Mouse (Mus musculus) erythroblast, adult 5-6 weeks (primary cell): ENCODE measurements at regions not wholly inside any gene's neighbourhood (a gene's known extent, or its start where the extent isn't known, plus 50 kb on each side); places are given as distances from the start of the nearest gene placed in this dataset.

Experiments
- ATAC-seq: replicated peaks from 2 replicates; pipeline ENCODE4 v1.8.0; 2016; ENCODE audit warnings: moderate number of reproducible peaks, mild to moderate bottlenecking, moderate TSS enrichment, inconsistent platforms; ENCODE audit not compliant: poor library complexity, low FRiP score, severe bottlenecking

DNA sequence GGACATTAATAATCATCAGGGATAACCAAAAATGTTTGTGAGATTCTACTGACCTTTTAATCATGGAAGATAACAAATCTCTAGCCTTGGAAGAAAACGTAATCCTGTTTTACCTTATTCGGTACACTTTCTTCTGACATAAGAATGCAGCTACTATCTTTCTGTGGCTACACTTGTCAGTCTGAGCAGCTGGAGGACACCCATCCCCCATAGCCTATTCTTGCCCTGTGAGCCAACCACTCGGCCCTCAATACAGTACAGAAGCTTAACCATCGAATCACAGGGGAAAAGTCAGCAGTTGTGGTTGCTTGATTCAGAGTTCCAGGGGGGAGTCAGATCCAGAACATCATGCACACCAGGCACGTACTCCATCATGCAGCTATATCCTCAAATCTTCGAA, 74.9 kb upstream of the Cited2 start:
- ATAC-seq, result no peak

DNA sequence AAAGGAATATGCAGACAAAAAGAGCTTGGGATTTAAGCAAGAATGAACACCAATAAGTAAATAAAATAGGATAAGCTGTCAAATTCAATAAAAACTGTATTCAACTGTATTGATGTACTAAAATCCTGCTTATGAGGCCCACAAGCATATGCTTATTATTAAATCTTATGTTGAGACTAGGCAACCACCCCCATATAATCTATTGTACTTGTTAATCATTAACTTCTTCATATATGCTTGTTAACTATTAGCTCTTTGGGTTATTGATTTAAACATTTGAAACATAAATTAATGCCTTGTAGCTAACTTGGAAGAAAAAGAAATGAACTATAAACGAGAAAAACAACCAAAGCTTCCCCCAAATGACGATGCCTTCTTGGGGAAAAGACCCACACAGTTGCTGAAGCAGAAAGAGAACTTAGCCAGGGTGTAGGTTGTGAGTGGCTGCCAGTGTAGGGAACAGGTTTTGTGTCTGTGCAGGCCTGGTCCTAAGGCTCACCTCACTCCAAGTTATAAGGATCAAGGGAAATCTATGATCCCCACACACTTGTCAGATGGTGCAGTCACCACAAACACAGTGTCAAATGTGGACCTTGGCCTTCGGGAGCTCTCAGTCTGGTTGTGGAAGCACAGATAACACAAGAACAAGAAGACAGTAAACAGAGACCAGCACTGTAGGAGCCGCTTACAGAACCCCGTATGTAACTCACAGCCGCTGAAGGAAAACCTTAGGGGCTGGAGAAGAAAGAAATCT, 71.8 kb upstream of the Cited2 start:
- no peak for ATAC-seq

DNA sequence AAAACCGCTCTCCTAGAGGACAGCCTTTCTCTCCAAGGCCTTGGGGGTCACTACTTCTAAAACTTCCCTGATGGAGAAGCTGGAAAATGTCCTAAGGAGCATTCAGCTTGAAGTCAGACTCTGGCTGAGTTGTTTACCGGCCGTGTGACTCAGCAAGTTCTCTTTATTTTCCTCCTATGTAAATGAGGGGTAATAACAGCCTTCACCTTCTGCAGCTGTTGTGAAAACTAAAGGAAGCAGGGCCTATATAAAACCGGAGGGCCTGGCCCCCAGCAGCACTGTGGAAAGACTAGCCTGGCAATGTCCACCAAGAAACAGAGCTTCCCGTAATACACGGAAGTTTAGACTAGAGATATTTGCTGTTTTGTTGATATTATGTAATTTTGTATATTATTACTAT, 69.7 kb upstream of the Cited2 start:
- ATAC-seq, result no peak

DNA sequence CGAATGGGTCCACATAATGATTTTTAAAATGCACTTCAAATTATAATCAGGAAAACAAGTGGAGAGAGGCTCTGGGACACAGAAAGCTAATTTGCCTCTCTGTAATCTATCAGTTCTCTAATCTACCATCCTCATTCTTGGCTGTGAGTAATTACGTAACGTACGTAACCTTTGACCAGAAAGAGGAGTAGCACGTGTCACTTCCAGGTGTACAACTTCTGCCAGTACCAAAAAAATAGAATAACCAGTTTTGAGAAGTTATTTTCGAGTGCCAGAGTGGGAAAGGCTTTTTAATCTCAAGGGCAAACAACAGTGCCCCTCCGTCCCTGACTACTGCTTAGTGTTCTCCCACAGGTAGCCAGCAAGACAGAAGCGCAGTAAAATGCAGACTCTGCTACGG, 69.2 kb upstream of the Cited2 start:
- no peak for ATAC-seq

DNA sequence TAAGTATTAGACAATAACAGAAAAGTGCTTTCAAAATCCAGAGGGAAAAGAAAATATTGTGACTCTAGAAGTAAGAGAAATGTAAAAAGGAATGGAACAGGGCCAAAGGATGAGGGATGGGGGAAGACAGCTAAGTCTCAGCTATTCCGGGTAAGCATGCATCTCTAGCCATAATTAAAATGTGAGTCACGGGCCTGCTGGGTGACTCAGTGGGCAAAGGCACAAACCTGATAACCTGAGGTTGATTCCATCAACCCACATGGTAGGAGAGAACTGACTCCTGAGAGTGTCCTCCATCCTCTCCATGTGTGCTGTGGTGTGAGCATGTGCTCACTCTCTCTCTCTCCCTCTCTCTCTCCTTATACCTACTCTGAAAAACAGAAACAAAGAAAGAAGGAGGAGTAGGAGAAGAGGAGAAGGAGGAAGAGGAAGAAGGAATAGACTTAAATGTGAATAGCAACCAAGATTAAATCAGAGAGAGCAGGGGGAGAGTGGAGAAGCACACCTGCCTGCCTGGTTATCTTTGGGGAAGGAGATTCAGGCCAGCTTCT, 68.6 kb upstream of the Cited2 start:
- no peak for ATAC-seq

DNA sequence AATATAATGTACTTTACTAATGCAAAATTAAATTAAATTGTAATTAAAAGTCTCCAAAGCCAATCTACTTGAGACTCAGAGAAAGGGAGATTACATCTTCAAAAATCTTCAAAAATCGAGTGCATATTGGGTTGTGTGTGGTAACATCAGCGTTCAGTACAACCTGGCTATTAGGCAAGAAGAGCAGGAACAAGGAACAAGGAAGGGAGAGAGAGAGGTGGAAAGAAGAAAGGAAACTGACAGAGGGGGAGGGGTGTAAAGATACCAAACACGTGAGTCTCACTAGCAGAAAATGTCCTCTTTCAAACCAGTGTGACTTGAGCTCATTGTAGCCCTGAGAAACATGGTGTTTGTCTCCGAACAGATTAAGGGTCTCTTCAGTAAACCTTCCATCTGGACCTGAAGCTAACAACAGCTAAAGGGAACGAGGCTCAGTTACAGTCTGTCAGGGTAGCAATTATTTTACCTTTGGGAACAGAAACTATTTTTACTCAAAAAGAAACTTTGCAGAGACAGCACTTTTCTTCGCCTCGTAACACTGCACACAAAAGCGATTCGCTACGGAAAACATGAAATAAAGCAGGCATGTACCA, 67.5 kb upstream of the Cited2 start:
- no peak for ATAC-seq

DNA sequence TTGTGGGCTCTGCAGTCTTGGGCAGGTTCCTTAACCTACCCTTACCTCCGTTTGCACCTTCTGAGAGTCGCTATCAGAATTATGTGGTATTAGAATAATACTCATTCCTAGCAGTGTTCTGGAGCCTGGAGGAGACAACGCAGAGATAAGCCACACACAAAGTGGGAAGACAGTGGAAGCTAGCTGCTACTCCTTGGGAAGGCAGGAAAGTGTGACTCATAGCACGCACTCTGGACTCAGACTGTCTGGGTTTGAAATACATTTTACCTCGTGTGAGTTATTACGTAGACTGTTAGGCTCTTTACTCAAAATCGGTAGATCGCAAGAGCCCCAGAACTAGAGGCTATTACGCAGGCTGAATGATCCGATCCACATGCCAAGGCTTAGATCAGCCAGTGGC, 66.7 kb upstream of the Cited2 start:
- no peak for ATAC-seq

DNA sequence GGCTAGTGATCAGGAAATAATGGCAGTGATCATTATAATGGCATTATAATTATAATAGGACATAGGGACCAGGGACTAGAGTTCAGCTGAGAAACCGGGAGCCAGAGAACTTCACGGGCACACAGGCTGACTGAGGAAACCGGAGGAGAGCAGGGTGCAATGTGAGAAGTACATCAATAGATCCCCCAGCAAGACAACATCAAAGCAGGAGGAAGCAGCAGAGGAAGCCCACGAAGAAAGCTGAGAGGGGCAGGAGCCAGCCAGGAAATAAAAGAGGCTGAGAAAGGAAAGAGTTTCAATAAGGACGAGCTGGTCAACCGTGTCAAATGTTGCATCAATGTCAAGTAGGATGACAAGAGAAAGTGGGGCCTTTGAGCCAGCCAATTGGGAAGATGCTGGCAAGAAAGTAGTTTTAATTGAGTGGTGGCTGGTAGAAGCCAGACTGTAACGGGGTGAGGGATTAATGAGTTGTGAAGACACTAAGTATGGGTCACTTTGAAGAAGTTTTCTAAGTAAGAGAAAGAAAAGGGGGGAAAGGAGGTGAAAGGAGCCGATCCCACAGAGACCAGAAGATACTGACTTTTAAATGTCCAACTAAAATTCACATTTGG, 66.0 kb upstream of the Cited2 start:
- no peak for ATAC-seq

DNA sequence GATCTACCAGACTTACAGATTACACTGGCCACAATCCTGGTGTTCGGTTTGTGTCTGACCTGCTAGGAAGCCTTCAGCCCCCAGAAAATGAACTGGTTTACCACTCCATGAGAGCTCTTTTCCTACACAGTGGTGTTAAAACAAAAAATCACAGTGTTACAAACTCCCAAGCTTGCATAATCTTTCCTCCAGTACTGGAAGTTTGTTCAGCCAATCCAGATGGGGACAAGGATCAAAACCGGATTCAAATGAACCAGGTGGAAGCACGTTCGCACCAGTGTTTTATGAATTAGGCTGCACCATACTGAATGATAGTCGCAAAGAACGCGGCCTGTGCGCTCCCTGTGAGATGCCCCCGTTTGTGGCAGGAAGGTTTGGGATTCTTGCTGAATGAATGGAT, 63.4 kb upstream of the Cited2 start:
- ATAC-seq, result no peak

DNA sequence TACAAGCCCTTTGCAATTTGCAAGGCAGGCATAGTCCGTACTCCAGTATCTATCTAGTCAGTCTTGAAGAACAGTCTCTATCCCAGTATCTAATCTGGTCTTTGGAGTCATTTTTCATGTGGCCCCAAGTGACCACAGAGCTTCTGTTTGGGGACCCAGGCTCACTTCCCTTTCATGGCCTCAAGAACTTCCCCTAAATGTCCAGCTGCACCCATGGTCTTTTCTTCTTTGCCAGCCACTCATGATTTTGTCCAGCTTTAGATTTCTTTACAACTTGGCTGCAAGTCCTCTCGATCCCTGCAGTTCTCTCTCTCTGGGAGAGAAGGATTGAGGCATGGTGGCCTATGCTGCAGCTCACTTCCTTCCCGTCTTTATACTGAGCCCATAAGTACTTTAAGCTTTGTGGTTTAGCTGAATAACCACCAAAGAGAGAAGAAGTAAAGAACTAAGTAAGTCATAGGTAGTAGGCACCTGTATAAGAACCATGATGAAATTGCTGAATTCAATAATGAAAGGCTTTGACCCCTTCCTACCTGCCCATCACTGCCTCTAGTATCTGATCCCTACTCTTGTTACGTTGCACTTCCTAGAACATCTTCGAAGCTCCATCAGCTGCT, 62.1 kb upstream of the Cited2 start:
- no peak for ATAC-seq

DNA sequence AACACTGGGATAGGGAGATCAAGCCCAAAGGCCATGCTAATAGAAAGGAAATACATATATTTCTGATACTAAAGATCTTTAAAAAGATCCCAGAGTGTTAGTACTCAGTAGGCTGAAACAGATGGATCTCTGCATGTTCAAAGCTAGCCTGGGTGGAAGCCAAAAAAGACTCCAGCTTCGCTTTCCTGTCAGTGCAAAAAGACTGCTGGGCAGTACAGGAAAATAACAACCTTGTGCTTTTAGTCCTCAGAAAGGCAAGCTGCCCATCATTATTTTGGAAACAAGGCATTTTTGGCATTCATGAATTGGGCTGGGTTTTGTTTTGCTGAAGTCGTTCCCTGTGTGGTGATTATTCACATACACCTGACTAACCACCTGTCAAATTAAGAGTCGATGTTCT, 56.9 kb upstream of the Cited2 start:
- no peak for ATAC-seq

DNA sequence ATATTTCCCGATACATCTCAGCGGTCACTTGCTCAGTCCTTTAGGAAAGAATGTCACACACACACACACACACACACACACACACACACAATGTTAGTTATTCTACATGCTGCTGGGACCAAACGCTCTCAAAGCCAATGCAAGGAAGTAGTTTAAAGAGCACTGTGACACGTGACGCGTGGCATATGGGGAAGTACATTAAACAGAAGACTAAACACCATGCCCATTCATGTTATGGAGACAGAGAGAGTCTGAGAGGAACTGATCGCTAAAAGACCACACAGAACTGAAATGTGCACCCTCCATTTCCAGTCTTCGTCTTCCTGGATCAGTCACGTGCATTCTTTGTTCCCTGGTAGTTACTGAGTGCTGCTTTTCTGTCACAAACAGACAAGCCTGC, 53.6 kb upstream of the Cited2 start:
- no peak for ATAC-seq
